Mouse (Mus musculus) cerebellum, postnatal 10 days (tissue): ENCODE measurements around the gene Smg8.
"Not testable (repeated sequence)": the region's sequence is repeated elsewhere in the genome, so short reads cannot be mapped to it uniquely, and the experiment has no call there.

Source experiments
- DNase-seq, 2 experiments: peaks; one replicate each; pipeline ENCODE4 v3.0.0; 2021; ENCODE audit warnings: mixed read lengths in 2 of 2

The Smg8 gene

DNA sequence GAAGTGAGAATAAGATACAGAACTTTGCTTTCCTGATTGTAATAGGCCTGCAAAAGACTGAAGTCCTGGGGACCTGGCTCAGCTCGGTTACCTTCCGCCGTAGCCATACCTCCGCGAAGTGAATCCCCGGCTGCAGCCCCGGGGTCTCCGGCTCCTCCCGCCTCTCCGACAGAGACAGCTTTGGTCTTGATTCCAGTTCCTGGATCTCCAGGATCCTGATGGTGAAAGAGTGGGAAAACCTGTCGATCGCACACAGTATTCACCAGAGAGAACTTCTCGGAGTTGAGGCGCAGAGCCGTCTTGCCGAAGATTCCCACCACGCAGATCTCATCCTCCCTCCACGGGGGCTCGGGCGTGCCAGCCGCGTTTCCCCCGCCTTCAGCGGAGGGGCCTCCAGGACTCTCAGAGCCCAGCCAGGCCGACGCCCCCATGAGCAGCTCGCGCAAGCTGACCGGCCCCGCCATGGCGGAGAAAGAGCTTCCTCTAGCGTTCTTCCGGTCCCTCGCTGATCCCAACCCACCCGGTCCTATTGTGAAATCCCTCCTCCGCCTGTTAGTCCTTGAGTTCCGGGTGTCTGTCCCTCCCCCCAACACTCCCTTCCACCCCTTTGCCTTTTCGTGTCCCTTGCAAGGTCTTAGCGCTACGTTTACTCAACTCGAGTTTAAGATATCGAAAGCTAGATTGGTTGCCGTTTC lies at the start of gene Smg8:
Smg8 (minus strand) TSS at position 485 of the 695 bp plus-strand sequence.
- DNase-seq: peak; percentile 84 to 88

DNA sequence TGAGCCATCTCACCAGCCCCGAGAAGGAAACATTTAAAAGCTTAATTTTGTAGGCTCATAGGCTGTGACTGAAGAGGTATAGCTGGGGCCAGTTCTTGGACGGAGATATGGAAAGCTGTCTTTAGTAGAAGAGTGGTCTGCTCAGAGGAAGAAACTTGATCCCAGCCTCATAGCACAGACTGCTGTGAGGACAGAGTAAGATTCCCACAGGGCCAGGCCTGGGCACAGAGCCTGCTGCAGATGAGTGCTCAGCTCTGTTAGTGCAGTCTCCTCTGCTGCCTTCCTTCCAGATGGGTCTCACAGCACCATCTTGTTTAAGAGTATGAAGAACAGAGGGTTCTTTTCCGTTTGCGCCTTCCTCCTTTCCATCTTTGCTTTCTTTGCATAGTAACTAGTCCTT lies 49.7 kb upstream of the Smg8 start:
- peak in 1 of 2 experiments; percentile 22 for DNase-seq

DNA sequence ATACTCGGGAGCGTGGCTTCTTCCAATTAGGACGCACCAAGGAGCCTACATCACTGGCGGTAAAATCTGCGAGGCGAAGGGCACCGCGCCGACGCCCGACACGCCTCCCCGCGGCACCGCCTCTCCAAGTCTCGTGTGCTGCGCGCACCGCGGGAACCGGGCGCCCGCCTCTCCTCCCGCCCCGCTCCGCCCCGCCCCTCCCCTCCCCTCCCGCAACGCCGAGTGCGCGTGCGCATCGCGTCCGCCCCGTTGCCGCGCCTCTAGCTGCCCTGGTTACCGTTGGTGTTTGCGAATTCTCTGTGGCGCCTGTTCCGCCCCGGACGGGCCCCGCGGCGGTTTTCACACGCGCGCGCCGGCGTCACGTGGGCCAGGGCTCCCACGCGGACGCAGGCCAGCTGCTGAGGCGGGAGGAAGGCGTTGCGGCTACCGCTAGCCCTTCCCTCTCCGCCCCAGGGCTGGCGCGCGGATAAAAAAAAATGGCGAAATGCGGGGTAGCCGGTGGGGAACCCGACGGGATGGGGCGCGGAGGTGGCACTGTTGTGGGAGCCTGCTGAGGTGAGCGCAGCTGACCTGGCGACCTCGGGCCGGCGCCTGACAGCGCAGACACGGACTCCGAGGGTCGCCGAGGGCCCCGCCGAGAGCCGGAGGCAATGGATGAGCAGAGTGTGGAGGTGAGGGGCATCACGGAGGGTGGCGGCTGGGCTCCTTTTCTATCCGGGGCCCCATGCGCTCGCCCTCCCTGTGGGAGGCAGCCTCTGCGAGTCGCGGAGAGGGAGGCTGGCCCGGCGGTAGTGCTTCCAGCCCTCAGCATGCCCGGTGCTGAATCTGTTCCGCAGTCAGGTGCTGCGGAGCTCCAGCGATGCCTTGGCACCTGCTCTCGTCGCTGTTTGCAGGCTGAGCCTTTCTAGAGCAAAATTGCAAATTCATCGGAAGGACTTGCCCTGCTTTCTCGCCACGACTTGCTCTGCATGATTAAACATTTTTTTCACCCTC lies 40.5 kb upstream of the Smg8 start, which contains the start of gene Trim37:
Trim37 (plus strand) TSS at position 254 of the 993 bp plus-strand sequence.
- DNase-seq: peak; percentile 88 to 94

DNA sequence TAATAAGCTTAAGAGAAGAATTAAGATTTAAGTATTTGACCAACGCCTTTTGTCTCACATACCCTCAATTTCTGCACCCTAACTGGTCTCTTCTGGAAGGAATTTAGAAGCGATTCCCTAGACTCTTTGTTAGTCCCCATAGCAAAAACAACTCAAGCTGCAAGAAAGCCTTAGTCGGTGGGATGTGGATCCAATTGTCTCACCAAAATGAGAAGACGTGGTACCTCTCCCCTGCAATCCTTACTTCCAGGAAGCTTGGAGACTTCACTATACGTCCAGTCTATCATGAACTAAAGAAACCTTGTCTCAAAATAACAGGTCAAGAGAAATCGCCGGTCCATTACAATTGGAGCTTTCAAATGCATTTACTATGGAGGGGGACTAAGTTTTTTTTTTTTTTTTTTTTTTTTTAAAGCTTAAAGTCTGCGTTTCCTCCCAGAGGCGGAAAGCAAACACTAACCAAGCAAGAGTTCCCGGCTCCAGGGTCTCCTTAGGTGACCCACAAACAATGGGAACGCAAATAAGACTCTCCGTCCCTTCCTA lies 39.8 kb upstream of the Smg8 start:
- peak in 1 of 2 experiments; percentile 25 for DNase-seq

DNA sequence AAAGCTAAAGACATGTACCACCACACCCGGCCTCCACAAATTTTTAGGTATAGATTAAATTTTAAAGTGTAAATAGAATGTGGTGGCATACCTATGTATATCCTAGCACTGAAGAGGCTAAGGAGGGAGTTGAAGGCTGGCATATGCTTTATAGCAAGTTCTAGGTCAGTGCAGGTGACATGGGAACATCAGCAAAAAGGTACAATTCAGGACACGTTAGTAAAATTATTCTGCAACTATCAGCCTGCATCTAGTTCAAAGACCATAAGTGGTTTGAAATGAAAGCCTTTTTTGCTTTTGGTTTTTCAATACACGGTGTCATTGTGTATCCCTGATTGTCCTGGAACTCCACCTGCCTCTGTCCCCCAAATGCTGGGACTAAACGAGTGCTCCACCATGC lies 39.0 kb upstream of the Smg8 start:
- no peak for DNase-seq

DNA sequence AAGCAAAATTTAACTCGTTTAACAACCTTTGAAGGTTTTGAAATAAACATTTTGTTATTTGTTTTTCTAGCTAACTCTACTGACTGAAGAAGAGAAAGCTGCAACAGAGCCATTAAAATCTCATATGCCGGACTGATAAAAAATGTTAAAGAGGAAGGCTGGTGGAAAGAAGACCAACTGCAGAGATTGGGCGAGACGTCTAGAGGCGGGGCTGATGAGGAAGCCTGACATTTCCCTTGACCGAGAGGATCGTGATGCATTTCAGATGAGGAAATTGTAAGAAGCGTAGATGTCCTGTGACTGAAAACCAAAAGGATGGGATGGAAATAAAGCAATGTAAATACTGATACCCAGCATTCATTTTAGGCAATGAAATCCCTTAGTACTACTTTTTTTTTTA lies 35.3 kb upstream of the Smg8 start:
- no peak for DNase-seq

DNA sequence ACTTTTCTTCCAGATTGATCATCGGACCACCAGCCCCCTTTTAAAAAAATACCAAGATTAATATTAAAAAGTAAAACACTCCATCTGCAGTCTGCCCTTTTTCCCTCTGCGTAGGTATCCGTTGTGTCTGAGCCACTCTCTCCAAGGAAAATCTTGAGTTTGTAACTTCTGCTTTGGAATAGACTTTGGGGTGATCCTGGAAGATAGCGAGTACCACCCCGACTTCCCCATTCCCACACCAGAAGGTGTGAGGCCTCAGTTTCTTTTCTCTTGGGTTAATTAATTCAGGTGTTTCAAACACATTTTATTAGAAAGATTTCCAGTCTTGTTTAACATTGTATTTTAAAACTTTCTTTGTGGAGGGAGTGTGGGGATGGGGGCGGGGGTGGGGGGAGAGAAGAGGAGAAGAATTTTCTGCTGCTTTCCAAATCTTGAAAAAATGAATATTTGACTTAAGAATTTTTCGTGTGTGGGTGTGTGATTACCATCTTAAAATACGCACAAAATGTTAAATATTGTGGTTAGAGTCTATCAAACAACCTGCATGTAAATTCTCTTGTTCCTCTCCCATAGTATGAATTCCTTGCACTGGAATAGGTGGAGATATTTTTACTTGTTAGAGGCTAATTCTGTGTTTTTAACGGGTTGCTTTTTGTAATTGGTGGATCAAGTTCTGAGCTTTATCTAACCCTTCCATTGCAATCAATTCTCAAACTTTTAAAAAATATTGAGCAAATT lies 23.8 kb upstream of the Smg8 start:
- no peak for DNase-seq

DNA sequence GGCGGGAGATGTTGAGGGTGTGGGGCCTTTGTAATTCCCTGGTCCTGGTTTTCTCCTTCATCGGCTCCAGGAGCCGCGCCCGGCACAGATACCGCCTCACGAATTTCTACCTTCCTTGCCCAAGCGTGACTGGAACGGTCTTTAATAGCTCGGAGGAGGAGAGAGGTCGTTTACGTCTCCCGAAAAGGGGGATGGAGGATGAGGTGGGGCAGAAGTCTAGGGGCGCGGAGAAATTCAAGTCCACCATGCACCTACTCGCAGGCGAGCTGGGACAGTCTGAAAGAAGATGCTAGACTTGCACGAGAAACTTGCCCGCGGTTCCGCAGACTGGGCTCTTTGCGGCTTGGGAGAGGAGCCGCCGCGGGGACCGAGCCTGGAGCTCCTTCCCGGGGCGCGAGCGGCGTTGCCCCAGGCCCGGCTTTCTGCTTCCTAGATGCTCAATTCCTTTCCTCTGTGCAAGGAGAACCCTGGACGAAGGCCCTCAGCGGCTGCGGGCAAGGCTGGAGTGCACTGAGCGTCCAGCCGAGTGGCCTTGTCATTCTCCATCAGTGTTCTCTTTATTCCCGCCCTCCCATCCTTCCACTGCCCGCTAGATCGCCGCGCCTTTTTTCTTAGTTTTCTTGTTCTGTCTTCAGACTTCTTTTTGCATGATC lies 23.1 kb upstream of the Smg8 start:
- DNase-seq: peak; percentile 44 to 54

DNA sequence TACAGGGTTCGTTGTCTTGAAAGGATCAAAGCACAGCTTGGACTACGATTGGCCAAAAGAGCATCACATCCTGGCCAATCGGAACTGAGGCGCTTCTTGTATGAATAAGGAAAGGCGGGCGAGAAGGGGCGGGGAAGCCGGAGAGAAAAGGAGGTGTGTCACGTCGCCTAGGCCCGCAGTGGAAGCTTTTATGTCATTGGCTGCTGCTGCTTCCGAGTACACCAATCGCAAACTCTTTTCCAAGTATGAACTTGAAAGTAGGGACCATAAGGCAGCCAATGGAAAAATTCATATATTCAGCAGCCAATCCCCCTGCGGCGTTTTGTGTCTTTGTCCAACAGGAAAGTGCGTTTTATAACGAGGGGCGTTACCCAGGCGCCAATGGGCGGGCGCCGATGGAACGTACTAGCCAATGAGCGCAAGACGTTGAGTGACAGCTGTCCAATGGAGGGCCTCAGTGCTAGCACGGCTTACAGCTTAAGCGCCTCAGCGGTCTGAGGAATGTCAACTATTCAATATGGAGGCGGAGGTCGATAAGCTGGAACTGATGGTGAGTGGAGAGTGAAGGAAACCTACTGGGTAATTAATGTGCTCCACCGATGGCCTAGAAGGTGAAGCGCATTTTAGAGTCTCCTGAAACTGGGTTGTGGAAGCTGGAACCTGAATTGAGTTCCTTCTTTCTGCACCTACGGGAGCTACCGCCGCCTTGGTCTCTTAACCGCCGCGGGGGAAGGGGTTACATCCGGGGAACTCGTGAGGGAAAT lies 22.4 kb upstream of the Smg8 start, which contains the start of gene Ska2:
Ska2 (plus strand) TSS at position 480 of the 764 bp plus-strand sequence.
- DNase-seq: peak; percentile 98

DNA sequence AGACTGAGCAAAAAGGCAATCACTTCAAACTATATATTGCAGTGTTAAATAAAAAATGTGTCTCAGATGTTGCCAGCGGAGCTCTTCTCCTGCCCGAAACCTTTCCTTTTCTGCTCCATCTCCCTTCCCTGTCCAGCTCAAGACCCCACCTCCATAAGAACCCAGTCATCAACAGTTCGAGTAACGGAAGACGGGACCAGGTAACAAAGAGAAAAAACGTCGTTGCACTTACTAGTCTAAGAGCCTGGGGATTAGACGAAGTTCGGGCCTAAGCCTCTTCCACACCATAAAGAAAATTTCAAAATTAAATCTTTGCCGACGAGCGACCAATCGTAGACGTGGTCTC lies 21.8 kb upstream of the Smg8 start, which contains the start of gene Prr11:
Prr11 (minus strand) TSS at position 300 of the 346 bp plus-strand sequence.
- DNase-seq: no peak

DNA sequence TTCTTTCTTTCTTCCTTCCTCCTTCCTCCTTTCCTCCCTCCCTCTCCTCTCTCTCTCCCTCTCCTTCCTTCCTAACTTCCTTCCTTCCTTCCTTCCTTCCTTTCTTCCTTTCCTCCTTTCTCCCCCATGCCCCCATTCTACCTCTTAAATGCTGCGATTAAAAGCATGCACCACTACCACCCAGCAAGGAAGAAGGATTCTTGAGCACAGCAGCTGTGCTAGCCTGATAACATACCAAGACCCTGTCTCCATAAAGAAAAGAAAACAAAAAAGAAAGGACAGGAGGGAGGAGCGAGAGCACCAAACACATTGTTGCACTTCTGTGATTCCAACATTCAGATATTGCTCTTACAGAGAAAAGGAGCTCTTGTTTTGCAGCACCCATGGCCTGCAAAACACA lies 568 bp upstream of the Smg8 start:
- no peak for DNase-seq

DNA sequence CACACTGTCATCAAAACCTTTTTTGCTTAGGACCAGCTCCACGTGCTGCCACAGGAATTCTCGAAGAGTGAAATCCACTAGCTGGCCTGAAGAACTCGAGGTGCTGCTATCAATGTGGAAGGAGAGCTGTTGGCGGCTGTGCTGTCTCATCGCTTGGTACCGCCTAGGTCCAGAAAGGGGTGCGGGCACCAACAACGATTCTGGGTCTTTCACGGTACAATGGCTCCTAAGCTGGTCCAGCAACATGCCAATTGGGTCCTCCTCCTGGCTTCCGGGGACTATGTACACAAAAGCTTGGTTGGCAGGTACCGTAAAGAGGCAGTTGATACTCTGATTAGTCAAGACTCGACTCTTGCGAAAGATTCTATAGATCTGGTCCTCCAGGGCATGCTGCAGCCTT lies 1.1 kb downstream of the Smg8 start:
- no peak for DNase-seq

DNA sequence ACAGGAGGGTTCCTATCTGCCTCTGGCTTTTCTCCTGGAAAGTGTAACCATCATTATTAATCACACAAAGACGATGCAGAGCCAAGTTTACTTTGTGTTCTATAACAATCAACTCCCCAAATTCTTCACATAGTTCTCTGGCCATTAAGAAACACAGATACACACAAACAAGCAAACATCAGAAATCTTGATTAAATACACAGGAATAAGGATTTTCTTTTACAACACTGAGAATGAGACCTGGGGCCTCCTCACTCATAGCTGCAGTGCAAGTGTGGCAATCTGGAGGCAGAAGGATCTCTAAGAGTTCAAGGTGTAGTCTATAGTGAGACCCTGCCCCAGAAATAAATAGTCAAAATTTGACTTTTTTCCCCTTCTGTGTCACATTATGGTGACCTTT lies 2.9 kb downstream of the Smg8 start:
- DNase-seq: no peak

DNA sequence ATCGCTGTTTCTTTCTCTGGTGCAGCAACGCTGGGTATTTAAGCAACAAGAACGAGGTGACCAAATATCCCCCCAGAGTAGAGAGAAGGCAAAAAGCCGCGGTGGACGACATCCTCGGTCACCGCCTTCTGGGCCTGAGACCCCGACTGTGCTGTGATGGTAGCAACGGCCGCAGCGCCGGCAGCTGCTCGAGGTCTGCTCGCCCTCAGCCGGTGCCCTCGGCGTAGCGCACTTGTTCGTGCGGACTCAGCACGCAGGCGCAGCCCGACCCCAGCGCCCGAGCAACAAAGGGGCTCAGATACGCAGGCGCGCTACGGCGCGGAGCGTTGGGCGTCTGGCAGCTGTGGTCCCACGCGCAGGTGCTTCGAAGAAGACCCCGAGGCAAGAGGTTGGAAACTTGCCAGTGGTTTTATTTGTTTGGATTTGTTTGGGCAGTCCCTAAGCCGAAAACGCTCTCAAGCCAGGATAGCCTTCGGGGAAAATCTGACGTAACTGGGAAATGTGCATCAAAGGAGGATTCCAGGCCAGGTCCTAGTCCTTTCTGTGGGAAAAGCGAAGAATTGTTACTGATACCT lies 12.6 kb downstream of the Smg8 start, which contains the start of gene Gdpd1:
Gdpd1 (minus strand) TSS at position 197 of the 575 bp plus-strand sequence.
- DNase-seq: peak; percentile 95 to 97

DNA sequence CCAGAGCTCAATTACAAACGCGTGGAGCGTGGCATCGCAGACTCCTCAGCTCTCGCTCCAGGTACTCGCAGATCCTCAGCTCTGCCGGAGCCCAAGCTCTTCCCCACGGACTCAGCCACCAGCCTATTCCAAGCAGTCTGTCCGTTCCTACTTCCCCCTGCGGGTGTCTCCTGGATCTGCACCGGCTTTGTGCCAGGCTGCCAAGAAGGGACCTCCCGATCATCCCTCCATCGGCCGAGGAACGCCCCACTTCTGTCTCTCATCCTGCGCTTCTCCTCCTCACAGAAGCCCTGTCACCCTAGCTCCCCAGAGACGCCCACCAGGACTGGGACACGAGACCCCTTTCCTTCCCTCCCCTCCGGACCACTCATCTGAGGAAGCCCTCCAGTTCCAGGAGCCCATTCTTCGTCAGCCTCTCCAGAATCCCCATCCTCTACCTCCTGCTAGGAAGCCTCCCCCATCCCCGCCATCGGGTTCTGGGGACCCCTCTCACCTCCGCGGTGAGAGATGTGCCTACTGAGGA lies 13.2 kb downstream of the Smg8 start:
- DNase-seq: peak; percentile 83 to 86

DNA sequence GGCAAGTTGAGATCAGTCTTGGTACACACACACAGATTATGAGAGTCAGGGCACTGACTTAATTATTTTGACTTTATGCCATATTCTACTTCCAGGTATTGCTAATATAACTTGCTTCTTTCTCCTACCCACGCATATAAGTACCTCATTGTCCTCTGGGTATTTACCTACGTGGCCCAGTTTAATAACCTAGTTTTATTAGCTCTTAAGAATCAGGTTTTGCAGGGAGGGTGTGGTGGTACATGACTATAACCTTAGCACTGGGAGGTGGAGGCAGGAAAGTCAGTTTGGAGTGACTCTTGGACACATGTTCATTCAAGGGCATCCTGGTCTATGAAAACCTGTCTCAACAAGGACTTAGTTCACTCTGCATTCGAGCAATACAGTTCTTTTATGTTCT lies 24.5 kb downstream of the Smg8 start:
- no peak for DNase-seq

DNA sequence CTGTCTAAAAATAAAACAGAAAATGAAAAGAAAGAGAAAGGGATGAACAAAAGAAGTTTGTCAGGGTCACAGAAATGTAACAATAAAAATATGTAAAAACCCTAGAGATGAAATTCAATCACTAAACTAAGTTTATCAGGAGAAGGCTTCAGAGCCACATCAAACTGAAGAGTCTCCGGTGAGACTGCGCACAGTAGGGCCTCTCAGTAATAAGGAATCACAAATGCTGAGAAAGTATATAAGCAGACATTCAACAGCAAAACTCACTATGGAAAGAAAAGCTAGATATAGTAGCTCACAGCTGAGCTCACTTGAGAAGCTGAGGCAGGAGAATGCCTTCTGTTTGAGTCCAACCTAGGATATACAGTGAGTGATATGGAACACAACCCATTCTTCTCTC lies 26.2 kb downstream of the Smg8 start:
- DNase-seq: no peak

DNA sequence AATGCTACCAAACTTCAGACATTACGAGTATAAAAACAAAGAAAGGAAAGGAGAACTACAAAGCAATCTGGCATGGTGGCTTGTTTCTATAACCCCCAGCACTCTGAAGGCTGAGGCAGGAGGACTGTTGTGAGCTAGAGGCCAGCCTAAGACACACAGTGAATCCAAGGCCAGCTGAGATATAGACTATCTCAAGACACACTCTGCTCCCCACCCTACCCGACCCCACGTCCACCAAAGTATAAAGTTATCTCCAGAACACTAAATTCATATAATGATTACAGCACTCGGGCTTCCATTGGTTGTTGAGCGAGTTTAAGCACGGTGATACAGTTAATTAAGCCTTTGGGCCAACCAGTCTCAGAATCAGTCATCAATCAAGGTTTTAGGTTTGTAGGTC lies 30.3 kb downstream of the Smg8 start:
- no peak for DNase-seq

DNA sequence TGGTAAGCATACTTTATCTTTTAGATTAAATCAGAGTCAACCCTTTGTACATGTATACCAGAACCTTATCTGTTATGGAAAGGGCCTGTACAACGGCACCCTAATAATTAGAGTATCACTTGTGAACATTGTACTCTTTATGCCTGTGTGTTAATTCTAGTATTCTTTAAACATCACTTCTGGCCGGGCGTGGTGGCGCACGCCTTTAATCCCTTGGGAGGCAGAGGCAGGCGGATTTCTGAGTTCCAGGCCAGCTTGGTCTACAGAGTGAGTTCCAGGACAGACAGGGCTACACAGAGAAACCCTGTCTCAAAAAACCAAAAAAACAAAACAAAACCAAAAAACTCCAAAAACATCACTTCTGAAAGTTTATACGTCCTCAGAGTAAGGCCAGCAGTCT lies 37.7 kb downstream of the Smg8 start:
- not testable (repeated sequence) for DNase-seq

DNA sequence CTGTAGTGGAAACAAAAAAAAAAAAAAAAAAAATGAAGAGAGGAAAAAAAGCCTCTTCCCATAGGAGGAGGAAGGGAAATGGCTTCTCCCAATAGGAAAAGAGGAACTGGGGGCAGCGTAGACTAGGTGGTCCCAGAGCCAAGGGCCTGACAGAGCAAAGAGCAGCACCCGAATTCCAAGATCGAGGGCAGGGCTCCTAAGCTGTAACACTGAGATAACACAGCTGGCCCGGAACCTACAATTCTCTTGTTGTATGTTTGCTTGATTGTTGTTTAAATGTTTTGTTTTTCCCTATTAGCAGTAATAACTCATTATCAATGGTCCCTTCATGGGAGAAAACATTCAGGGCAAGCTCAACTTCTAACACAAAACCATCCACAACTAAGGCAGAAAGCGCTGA lies 39.6 kb downstream of the Smg8 start:
- DNase-seq: no peak

DNA sequence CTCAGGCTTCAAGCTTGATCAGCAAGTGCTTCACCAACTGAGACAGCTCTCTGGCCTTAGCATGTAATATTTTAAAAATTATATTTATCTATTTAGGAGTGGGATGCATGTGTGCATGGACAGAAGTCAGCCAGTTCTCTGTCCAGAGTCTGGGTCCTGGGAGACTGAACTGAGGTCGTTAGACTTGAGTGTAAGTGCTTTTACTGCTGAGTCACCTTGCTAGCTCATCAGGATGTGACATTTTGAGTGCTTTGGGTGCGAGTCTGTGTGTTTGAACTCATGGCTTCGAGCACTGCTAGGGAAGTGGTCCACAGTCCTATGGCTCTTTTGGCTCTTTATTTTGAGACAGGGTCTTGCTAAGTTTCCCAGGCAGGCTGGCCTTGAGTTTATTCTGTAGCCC lies 43.5 kb downstream of the Smg8 start:
- no peak for DNase-seq
